Mouse (Mus musculus) kidney, adult 2 months (tissue): ENCODE results near the gene Akap6.

Experiments used
- CTCF ChIP-seq: fragments of 200-500 bp; conservative IDR thresholded peaks from 2 replicates; pipeline ENCODE4 v1.5.1; 2011; ENCODE audit warnings: low read depth, mild to moderate bottlenecking, control low read depth, low read length, moderate library complexity, mixed read lengths; ENCODE audit not compliant: insufficient read depth, insufficient read length
- POLR2A ChIP-seq: fragments of 200-500 bp; IDR thresholded peaks from one replicate; pipeline ENCODE4 v1.6.1; 2011; ENCODE audit warnings: low read depth, low read length, control low read depth

- TF ChIP-seq CTCF (no peak), POLR2A (no peak)
Observed at GRCm38 (mm10) chr12:53191435-53191834, 492.3 kb downstream of the Akap6 start.
